Mouse (Mus musculus): ENCODE results near the gene Snf8.

Snf8 gene

DNA sequence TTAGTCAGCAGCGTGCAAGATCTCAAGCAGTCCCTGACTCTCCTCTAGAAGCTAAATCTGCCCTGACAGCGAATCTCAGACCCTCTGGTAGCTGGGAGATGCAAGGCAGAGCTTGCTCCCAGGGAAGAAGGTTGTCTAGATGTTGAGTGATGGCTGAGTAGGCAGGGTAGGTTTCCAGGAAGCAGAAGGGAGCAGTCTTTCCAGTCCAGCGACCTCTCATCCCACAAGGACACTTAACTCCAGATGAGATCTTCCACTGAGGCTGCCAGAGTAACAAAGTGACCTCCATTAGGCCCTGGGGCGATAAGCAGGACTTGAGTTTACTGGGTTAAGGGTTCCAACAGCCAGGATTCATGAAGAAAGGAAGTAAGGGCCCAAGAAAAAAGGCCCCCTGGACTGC is 14.1 kb upstream of the Snf8 start:
- DNase-seq (ENCODE audit: low read depth in 1 of 2, low spot score in 2 of 2), result no peak

DNA sequence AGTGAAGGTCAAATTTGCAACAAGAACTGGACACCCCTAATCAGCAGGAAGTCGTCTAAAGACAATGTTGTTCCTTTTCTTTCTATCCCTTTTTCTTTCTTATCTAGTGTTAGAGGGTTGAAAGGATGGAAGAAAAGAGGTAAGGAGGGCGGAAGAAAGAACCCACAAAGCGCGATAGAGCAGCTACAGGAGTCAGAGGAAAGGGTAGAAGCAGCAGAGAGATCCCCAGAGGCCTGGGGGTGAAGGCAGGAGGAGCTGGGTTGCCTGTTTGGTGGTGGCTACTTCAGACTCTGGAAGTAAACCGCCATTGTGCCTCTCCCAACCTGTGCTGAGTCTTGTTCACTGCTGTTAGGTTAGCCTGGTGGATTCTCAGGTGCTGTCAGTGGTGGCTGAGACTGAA is 6.6 kb upstream of the Snf8 start:
- DNase-seq (ENCODE audit: low read depth in 1 of 2, low spot score in 2 of 2), result no peak

DNA sequence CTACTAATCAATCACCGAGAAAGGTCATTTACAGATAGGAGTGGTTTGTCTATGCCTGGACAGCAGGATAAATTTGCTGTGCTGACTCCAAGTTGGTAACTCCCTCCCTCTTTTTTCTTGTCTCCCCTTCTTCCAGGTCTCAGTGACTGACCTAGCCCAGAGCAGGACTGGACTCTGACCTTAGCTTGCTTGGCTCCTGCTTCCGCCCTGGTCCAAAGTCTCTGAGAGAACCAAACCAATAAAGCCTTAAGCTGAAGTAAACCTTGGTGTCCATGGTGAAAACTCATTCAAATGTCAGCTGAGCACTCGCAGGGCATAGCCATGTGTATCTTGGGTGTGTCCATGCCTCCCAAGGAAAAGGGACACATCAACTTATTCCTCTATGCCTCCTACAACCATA is 4.1 kb upstream of the Snf8 start:
- DNase-seq (ENCODE audit: low read depth in 1 of 2, low spot score in 2 of 2), result no peak

DNA sequence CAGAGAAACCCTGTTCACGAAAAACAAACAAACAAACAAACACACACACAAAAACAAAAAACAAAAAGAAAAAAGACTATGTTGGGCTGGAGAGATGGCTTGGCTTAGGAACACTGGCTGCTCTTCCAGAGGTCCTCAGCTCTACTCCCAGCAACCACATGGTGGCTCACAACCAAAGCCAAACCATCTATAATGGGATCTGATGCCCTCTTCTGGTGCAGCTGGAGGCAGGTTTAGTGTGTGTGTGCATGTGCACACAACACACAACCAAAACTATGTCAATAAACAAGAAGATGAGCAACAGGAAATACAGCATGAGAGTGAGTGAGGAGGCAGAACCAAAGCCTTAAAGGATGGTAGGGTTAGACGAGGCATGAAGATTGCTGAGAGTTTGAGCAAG is 3.0 kb upstream of the Snf8 start:
- no peak for DNase-seq (ENCODE audit: low read depth in 1 of 2, low spot score in 2 of 2)

DNA sequence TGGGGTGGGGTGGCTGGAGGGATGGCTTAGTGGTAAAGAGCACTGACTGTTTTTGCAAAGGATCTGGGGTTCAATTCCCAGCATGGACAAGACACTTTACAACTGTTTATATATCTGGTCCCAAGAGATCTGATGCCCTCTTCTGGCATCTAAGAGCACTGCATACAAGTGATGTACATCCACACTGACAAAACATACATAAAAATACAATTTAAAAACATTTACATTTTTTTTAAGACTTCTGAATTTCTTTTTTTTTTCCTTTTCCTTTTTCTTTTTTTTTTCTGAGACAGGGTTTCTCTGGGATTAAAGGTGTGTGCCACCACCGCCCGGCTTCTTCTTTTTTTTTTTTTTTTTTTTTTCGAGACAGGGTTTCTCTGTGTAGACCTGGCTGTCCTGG is 1.4 kb upstream of the Snf8 start:
- DNase-seq (ENCODE audit: low read depth in 1 of 2, low spot score in 2 of 2), result no peak

DNA sequence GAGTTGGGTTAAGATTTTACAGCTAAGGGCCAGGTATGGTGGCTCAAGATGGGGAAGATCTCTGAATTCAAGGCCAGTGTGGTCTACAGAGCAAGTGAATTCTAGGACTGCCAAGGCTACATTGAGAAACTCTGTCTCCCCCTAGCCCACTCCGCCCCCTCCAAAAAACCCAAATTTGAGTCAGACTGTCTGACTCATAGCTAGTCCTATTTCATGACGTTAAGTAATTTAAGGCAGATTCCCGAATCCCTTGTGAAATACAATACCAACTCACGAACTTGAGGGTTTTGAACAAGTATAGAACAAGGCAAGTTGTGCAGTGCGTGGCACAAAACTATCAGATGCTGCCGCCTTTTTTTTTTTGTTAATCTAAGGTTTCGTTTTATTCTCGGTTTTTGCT is 569 bp upstream of the Snf8 start:
- no peak for DNase-seq (ENCODE audit: low read depth in 1 of 2, low spot score in 2 of 2)

DNA sequence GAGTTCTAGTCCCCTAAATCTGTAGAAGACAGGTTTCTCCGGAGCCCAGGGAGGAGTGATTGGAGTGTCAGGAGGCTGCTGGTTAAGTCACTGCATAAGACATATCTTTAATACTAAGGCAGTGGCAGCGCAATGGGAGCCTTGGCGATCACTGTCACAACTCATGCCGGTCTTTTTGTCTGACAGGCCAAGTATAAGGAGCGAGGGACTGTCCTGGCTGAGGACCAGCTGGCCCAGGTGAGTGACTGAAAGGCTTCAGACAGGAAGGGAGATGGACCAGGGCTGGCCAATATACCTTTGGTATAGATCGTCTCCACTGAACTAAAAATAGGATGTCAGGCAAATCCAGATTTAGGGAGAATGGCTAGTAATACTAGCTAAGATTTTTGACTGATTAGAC is 448 bp downstream of the Snf8 start:
- DNase-seq (ENCODE audit: low read depth in 1 of 2, low spot score in 2 of 2), result peak in 1 of 2 experiments; percentile 6

DNA sequence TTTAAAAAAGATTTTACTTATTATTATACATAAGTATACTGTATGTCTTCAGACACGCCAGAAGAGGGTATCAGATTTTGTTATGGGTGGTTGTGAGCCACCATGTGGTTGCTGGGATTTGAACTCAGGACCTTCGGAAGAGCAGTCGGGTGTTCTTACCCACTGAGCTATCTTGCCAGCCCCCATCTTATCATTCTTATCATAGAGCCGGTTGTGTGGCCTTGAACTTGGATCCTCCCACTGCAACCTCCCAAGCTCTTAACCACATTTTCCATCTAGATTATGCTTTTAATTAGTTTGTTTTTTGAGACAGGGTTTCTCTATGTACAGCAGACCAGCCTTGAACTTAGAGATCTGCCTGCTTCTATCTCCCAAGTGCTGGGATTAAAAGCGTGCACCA is 2.8 kb downstream of the Snf8 start:
- no peak for DNase-seq (ENCODE audit: low read depth in 1 of 2, low spot score in 2 of 2)

DNA sequence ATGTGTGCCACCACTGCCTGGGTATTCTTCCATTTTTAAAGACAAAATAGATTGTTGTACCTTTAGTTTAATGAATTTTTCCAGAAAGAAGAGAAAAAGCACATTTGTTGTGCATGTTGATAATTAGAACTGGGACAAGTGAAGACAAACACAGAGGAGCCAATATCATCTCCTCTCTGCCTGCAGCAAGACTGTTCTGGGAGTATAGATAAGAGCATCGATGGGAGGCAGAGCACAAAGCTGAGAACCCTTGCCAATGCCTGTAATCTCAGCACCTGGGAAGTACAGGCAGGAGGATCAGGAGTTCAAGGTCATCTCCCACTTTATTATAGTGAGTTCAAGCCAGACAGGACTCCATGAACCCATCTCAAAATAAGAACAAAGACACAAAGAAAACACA is 3.9 kb downstream of the Snf8 start:
- DNase-seq (ENCODE audit: low read depth in 1 of 2, low spot score in 2 of 2), result no peak

DNA sequence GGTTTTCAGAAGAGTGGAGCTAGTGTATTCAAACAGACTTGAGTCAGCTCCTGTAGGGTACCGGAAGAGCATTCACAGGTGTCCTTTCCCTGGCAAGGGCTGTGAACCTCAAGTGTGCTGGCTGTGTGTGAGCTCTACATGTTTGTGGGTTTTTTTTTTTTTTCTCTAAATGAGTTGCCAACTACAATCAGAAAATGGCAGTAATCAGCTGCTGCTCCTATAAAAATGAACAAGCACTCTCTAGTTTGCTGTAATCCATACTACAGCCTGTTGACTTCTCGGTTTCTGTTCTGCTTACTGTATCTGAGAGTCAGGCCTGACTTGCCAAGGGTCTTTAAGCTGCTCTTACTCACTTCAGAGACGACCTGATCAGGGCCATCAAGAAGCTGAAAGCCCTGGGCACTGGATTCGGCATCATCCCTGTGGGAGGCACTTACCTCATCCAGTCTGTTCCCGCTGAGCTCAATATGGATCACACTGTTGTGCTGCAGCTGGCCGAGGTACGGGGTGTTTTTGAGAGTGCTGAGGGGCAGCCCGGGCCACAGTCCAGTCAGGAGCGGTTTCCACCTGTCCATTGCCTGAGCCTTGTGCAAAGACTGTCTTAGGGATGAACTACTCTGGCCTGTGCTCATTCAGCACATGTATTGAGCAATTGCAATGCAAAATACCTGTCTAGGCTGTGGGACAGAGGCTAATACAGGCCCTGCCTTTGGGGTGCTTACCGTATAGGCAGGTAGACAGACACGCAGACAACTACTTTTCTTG is 10.3 kb downstream of the Snf8 start:
- DNase-seq (ENCODE audit: low read depth in 1 of 2, low spot score in 2 of 2), result no peak

DNA sequence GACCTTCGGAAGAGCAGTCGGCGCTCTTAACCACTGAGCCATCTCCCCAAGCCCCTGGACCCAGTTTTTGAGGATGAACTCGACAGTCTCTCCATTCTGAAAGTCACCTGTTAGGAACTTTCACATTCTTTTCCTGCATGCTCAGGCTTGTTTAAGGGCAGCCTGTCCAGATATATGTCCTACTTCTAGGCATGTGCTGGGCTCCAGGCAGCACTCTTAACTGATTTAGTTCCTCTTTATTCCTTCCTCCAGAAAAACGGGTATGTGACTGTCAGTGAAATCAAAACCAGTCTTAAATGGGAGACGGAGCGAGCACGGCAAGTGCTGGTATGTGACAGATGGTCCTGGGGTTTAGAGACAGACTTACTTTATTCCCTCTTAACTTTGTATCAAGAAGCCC is 11.3 kb downstream of the Snf8 start:
- no peak for DNase-seq (ENCODE audit: low read depth in 1 of 2, low spot score in 2 of 2)

DNA sequence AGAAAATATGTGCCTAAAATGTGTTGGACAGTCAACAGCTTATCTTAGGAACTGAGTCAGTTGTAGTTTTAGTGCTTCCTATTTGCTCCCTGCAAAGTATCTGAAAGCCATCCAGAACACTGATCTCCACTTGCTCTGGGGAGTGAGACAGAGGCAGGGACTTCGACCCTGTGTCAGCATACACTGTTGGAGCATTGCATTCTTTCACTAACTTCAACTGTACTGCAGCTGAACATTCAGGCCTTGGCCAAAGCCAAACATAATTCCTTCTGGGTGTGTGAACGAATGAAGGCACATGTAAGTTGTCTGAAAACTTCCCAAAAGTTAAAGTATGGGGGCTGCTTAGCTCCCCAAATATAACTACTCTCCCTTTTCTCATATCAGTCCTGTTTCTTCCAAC is 12.1 kb downstream of the Snf8 start:
- no peak for DNase-seq (ENCODE audit: low read depth in 1 of 2, low spot score in 2 of 2)

DNA sequence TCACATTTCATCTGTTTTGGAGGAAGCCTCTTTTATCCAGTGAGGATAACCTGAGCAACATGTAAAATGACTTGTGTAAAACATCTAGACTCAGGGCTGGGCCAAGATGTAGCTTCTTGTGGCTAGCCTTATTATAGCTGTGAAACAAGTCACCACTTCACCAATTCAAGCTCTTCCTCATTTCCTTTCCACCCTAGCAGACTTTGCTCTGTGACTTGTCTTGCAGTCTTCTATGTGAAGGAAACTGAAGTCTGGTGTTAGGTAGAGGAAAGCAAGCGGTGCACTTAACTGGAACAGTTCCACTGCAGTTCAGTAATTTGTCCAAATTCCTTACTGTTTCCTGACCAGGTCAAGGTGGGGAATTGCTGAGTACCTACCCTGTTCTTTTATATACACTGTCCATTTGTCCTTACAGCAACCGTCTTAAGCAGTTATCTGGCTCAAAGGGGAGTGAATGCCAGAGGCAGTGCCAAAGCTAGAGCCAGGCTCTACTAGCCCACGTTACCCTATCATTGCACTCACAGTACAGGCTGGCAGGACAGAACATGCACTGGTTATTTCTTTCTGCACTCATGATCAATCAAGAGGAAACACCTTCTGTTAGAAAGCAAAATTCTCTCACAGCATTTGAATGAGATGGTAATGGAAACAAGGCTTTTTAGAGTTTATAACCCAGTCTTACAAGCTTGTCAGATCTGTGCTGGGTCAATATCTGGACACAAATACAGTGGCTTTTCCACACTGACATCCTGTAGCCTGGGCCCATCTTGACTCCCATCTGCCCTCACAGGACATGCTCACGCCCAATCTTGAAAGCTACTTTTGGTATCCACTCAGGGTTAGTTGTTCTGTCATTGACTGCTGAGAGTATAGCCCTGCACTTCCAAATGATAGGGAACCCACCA is 13.0 kb downstream of the Snf8 start:
- DNase-seq (ENCODE audit: low read depth in 1 of 2, low spot score in 2 of 2), result no peak

DNA sequence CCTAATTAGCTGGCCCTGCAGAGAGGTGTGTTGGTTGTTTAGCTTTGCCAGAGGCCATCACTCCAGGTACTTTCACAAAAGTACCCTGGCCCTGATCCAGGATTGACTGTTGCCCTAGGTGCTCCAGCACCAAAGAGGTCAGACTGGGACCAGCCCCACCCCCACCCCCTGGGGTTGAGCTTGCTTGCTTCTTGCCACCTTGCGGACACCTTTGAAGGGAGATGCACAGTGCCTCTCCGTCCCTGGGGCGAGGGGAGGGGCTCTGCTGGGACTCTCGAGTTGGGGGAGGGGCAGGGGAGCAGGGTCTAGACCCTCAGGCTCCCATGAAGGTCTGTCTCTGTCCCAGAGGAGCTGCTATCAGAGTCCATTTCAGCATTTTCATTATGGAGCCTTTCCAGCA is 15.3 kb downstream of the Snf8 start:
- DNase-seq (ENCODE audit: low read depth in 1 of 2, low spot score in 2 of 2), result no peak

DNA sequence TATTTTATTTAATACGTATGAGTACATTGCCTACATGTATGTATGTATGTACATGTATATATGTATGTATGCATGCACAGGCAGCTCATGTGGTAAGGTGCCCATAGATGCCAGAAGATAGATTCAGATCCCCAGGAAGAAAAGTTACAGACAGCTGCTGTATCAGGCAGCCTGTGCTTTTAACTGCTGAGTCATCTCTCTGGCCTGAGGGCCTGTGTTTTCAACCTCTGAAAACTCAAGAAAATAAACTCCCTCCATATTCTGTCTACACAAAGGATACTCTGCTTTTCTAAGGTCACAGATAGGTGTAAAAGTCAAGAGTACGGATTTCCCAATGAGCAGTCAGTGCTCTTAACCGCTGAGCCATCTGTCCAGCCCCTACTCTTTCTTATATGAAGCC is 16.2 kb downstream of the Snf8 start:
- DNase-seq (ENCODE audit: low read depth in 1 of 2, low spot score in 2 of 2), result no peak

DNA sequence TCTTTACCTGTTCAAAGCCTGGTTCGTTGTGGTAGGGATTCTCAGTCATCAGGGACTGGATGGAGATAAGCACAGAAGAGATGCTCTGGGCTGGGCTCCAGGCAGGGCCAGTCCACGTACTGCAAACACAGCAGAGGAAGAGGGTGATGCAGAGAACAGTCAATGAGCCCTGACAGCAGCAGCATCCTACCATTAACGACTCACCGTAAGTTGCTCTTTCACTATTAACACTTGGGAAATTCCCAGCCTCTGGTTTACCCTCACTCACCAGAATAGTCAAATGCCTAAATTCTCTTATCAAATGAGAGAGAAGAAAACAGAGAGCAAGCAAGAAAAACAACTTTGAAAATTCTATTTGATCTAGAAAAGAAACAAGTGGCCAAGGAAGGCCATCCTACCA is 23.6 kb downstream of the Snf8 start:
- no peak for DNase-seq (ENCODE audit: low read depth in 1 of 2, low spot score in 2 of 2)

DNA sequence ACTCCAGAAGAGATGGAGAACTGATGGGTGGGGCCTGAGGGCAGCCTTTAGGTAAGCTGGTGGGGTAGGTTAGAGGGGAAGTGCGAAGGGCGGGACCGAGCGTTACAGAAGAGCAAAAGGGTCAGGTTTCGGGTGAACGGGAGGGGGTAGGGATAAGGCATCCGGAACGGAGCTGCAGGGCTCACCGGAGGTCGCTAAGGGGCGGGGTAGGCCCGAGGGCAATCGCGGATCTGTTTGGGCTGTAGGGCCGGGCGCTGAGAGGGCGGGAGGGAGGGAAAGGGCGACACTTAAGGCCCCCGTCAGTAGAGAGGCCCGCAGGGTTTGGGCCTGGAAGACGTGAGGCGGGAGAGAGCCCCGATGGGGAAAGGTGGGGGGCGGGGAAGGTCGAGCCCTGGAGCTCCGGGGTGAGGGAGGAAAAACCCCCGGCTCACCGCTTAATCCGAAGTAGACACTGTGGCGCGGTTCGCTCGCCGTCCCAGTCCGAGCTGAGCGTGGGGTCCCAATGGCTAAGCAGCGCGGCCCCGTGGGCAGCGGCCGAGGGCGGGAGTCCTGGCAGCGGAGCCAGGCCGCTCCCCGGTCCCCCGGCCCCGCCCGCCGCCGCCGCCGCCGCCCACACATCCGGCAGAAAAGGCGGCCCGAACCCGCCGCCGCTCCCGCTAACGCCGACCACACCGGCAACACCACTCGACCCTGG is 30.0 kb downstream of the Snf8 start:
- DNase-seq (ENCODE audit: low read depth in 1 of 2, low spot score in 2 of 2), result peak in 1 of 2 experiments; percentile 8

DNA sequence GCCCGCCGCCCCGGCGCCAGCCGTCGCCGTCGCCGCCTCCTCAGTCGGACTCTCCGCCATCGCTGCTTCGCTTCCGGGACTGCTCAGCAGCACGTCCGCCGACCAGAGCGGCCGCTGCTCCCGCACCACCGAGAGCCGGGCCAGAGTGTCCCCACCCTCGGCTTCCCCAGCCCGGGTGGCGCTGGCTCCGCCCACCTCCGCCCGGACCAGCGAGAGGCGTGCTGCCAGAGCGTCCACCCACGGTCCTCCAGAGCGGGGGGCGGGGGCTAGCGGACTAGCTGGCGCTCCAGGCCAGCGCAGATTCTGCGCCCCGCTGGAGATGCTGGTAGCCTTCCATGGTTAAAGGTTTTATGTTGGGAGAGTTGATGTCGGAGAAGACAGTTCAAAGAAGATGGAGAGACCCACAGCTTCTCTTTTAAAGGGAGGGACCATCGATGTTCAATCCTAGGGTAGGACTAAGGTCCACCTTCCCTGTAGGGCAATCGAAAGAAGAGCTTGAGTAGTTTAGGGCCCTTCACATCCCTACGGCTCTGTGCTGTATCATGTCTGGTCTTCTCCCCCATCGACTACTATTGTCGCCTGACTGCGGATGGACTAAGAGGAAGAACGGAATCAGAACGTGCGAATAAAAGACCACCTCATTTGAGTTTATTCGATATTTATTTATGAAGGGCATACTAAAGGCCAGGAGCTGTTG is 30.7 kb downstream of the Snf8 start, which contains the start of gene Ube2z:
Ube2z (minus strand) TSS at position 174 of the 697 bp plus-strand sequence.
- peak; percentile 93 to 96 for DNase-seq (ENCODE audit: low read depth in 1 of 2, low spot score in 2 of 2)

DNA sequence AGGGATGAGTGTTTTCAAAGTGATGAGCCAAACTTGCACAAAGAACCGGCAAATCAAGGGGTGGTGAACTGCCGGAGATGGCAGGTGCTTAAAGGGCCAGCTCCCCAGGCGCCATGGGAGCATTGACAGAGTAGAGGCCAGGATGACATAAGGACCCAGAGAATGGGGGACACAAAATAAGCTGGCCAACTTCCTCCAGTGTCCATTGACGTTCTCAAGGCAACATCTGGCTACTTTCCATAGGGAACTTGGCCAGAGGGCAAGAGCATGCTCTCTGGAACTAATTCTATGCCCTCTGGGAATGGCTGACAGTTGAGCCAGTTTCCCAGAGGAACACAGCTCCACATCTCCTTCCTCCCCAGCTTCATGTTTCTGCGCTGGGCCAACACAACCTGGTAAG is 33.5 kb downstream of the Snf8 start:
- DNase-seq (ENCODE audit: low read depth in 1 of 2, low spot score in 2 of 2), result no peak

DNA sequence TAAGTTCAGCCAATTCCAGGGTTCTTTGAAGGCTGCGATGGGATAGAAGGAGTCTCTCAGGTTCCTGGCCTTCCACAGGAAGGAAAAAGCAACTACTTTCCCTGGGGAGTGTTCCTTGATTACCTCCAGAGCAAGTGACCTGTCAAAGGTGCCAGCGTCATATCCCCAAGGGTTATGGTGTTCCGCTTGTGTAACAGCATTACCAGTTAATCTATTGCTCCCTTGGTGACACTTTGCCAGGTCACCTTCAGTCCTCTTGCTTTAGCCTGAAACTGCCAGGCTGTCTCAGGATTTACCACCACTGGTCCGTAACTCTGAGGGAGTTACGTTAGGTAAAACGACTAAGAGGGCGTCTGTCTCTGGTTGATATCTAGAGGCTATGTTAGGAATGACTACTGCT is 35.7 kb downstream of the Snf8 start:
- no peak for DNase-seq (ENCODE audit: low read depth in 1 of 2, low spot score in 2 of 2)

DNA sequence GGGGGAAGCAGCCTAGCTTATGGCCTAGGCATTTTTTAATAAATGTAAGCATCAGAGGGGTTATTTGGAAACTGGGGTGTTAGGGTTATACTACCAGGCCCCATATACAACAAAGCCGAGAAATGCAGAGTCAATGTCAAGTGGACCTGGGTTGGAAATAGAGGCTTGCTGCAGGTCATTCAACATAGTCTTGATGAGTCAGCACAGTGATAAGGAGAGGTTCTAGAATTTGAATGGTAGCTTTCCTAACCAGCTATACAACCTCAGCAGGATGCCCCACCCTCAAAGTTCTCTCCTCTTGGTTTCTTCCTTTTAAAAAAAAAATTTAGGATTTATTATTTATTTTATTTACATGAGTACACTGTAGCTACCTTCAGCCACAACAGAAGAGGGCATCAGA is 36.3 kb downstream of the Snf8 start:
- no peak for DNase-seq (ENCODE audit: low read depth in 1 of 2, low spot score in 2 of 2)

All from monocyte, adult 2 months (primary cell).